Mouse (Mus musculus) G1E (cell line): ENCODE measurements around the gene Htra2.

Source experiments
- CTCF ChIP-seq: IDR thresholded peaks from 2 replicates; pipeline ENCODE4 v1.5.1; 2012; ENCODE audit warnings: low read depth, low read length, inconsistent platforms, mixed read lengths
- TAL1 ChIP-seq: conservative IDR thresholded peaks from 2 replicates; pipeline ENCODE4 v1.6.1; 2012; ENCODE audit warnings: low read depth, low read length, inconsistent platforms, mixed read lengths

DNA sequence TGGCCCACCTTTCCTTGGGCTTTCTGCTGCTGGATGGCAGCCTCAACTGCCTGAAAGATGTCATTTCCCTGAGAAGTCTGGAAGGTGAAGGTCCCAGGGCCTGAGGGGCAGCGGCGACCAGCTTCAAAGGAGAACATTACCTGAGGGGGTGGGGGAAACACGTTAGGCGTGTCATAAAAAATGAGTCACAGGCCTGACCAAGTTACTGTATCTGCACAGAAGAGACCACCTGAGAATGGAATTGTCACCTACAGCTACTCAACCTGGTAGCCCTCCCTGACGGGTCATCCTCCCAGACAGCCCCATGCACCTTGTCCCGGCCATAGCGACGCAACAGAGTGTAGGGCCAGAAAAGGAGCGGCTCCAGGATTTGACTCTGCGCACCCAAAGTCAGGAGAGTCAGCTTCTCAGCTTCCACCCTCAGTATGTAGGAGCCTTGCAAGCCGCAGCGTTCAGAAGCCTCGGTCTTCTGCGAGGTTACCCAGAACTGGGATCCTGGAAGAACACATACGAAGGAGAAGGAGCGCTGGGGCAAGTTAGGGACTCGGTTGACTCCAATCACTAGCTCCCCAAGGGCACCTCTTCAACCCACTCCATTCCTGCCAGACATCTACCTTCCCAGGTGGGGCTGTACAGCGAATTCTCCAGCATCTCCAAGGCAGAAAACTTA lies 23.0 kb downstream of the Htra2 start:
- no peak for TF ChIP-seq CTCF
- TF ChIP-seq TAL1, result no peak
